Mouse (Mus musculus) inflammation-experienced regulatory T-cells, adult 6 months (primary cell): Measurements from ENCODE around the gene 3110021N24Rik. TPM values are rescaled to one million over a fixed set of nuclear protein-coding genes. Genes with fewer than 3 reads are reported as not detected.

ENCODE experiments used
- ATAC-seq: one replicate; pipeline ENCODE4 v1.8.0; 2017
- polyA plus RNA-seq, 3 experiments: library from polyadenylated mRNA; unstranded; fragments of 100-300 nt; shearing (Covaris generic); gene quantifications; one replicate each; pipeline ENCODE4 v1.2.1; 2017

The 3110021N24Rik gene
- polyA plus RNA-seq, 3 experiments from 2014 or later: not detected

DNA sequence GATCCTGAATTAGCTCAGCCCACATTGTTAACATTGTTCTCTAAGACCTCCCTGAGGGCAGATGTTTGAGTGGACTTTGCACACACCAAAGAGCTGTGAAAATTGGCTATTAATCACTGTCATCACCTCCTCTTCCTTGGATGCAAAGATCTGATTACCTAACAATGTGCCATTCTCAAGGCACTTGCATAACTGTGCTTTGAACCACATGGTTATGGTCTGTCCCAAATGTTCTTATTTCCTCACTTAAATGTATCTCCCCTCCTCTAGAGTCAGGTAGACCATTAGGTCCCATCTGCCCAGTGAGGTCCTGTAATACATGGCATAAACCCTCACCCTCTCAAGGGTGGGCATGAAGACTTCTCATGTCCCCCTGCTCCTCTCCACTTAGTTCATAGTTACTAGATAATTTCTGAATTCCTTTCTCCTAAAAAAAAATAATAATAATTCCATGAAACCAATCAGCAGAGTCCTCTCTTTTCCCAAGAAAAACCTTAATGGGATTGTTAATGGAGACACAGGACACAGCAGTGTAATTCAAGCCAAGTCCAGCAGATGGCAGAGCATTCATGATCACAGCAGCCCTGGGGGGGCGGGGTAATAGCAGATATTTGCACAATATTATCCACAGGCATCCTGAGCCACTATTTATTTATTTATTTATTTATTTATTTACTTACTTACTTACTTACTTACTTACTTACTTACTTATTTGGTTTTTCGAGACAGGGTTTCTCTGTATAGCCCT, 78.8 kb downstream of the 3110021N24Rik start:
- ATAC-seq: peak; percentile 69

DNA sequence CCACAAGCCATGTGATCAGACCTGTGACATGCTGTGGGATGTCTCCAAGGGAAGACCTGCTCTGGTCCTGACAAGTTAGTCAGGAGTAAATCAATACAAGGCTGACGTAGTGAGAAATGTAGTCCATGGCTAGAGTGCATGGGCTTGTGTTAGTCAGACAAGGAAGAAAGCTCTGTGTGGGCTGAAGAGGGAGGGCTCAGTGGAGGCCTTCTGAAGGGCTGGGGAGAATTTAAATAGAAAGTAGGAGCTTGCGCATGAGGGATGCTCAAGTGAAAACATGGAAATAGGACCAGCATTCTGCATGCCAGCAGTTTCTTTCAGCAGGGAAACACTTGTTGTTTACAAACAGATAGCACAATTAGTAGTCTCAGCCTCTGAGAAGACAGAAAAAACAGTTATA, 84.1 kb downstream of the 3110021N24Rik start:
- ATAC-seq: no peak

DNA sequence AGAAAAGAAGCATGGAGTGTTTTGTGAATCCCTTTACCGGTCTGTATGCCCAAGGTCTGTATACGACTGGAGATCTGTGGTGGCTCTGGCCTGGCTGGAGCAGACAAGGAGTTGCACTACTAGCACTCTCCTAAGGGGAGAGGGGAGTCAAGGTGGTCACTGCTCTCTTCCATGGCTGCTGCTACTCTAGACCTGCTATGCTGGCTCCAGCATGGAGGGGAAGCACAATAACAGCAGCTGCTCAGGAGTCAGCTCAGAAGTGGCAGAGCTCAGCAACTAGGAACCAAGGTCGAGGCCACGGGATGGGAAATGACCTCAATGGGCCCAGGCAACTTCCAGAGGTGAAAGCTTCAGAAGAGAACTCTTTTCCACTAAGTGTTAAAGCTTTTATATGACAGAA, 91.7 kb downstream of the 3110021N24Rik start:
- no peak for ATAC-seq

DNA sequence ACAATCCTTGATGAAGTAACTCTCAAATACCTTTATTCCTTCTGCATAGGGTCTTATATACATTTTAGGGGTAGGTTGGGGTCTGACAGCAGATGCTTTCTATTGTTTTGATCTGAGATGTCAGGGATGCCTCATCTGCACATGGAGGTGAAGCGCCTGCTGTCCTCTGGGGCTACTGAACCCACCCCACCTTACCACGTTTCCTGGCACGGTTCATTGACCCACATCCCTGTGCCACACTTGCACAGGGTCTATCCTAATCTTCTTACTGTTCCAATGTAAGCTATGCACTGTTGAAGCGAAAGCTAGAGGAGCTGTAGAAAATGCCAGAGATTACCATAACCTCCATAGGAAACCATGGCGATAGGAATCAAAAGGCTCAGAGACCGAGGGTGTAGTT, 92.1 kb downstream of the 3110021N24Rik start:
- no peak for ATAC-seq

DNA sequence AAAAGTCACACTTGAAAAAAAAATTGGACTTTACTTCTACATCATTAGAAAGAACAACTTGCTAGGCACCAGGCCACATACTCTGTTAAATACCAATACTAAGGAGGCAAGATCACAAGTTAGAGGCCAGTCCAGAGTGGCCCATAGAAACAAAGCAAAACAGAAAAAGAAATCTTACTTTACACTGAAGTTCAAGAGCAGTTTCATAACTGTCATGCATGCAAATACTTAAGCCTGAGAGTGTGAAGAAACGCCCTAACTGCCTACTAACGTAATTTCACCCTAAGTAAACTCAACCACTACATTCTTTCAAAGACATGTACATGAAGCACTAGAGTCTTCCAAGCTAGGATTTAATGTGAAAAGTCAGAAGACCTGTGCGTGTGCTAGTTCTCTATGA, 106.2 kb downstream of the 3110021N24Rik start:
- ATAC-seq: no peak

DNA sequence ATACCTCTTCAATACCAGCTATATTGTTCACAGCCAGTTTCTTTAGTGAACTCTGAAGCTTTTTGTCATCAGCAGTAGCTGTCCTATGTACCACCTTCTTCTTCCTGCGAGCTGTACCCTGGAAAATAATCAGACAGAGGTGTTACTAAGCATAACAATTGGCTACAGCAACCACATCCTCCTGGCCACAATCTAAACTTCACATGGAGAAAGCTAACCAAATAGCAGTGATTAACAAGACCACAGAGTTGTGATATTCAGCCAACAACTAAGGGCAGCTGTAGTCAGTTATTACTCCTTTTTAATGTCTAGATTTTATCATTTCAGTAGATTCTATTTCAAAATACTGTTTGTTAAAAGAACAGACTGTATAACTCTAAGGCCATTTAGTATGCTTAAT, 106.6 kb downstream of the 3110021N24Rik start:
- ATAC-seq: no peak

DNA sequence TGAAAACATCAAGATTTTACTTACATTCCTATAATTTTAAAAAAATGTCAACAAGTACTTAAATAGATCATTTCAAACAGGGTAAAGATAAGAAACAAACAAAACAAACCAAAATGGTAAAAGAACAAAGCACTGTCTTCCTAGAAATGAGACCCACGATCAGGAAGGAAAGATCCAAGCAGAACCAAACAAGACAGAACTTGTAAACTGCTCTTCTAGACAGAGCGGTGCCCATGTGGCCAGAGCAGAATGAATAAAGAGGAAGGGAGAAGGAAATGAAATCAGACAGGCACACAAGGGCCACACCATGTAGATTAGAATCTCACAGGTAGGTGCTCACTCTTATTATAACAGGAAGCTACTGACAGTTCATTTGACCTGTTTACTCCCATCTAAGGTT, 107.2 kb downstream of the 3110021N24Rik start:
- no peak for ATAC-seq

DNA sequence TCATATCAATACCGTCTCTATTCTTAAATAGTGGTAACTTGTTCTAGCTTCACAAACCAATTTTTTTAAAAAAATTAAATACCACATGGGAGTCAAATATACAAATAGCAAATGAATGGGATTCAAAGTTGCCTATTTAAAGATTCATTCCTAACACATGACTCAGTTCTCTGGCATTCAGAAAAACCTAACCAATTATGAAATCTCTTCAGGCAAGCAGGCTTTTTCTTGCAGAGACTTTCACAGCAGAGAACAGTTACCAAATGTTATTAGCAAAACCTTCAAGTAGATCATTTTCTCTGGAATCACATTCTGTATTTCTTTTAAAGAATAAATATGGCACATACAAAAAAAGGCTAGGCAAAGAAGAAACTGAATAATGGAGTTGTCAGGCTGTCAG, 111.2 kb downstream of the 3110021N24Rik start:
- no peak for ATAC-seq

Other genes starting within 250 kb of the 3110021N24Rik start
- gene Prpf38a, start 140.3 kb upstream of the 3110021N24Rik start, polyA plus RNA-seq: 10 to 100 TPM; 62.9 to 75.8 (median 66.2) TPM
- 10 to 100 TPM in 1 of 3 experiments, 1 to 10 TPM in 2; 2.3 to 11.8 (median 3.3) TPM for gene Orc1, start 140.2 kb upstream of the 3110021N24Rik start, polyA plus RNA-seq
- 10 to 100 TPM; 24.1 to 37.9 (median 35.3) TPM for gene Cc2d1b, start 99.7 kb upstream of the 3110021N24Rik start, polyA plus RNA-seq
- gene Zfyve9, start 61.1 kb downstream of the 3110021N24Rik start, polyA plus RNA-seq: under 1 TPM; 0.71 to 0.83 (median 0.72) TPM
- gene Btf3l4, start 114.0 kb downstream of the 3110021N24Rik start, polyA plus RNA-seq: 10 to 100 TPM; 48.1 to 89.6 (median 55.2) TPM
- gene Txndc12, start 115.0 kb downstream of the 3110021N24Rik start, polyA plus RNA-seq: 10 to 100 TPM; 59.8 to 63.3 (median 61.0) TPM
- 10 to 100 TPM in 2 of 3 experiments, 1 to 10 TPM in 1; 9.9 to 12.9 (median 11.8) TPM for gene Kti12, start 128.1 kb downstream of the 3110021N24Rik start, polyA plus RNA-seq
- under 1 TPM in 2 of 3 experiments, not detected in 1; 0.34 to 0.68 TPM for gene A730015C16Rik, start 129.0 kb downstream of the 3110021N24Rik start, polyA plus RNA-seq
- gene Rab3b, start 159.4 kb downstream of the 3110021N24Rik start, polyA plus RNA-seq: under 1 TPM in 1 of 3 experiments, not detected in 2; 0.45 TPM